Mouse (Mus musculus) E14TG2a.4 (cell line): ENCODE measurements around the gene Kif26b.

Experiments used
- CTCF ChIP-seq: conservative IDR thresholded peaks from 2 replicates; pipeline ENCODE4 v1.5.1; 2014; ENCODE audit warnings: low read length
- NANOG ChIP-seq: IDR thresholded peaks from 2 replicates; pipeline ENCODE4 v1.6.1; 2014; ENCODE audit warnings: borderline replicate concordance, low read length, mixed read lengths
- POU5F1 ChIP-seq: IDR thresholded peaks from 2 replicates; pipeline ENCODE4 v1.6.1; 2014; ENCODE audit warnings: low read length, borderline replicate concordance

- no peak for TF ChIP-seq POU5F1
- no peak for TF ChIP-seq CTCF
- TF ChIP-seq NANOG: no peak
Measured at GRCm38 (mm10) chr1:178675542-178676252, 146.8 kb downstream of the Kif26b start.
